Mouse (Mus musculus) urinary bladder, adult 2 months (tissue): ENCODE results near the gene Fndc10. TPM values are rescaled to one million over a fixed set of nuclear protein-coding genes. Genes with fewer than 3 reads are reported as not detected.
"Not testable (repeated sequence)": the region's sequence is repeated elsewhere in the genome, so short reads cannot be mapped to it uniquely, and the experiment has no call there.

Experiments used
- DNase-seq: peaks from one replicate; pipeline ENCODE4 v3.0.0; 2022; ENCODE audit warnings: low spot score
- polyA plus RNA-seq: library from polyadenylated mRNA; depleted of rRNA; stranded (reverse); fragments of >200 nt; gene quantifications from 2 replicates; pipeline ENCODE4 v1.2.3, GENCODE M21; 2012; rRNA removed

Fndc10 gene
- polyA plus RNA-seq, 1 experiment, result 20.1 TPM

DNA sequence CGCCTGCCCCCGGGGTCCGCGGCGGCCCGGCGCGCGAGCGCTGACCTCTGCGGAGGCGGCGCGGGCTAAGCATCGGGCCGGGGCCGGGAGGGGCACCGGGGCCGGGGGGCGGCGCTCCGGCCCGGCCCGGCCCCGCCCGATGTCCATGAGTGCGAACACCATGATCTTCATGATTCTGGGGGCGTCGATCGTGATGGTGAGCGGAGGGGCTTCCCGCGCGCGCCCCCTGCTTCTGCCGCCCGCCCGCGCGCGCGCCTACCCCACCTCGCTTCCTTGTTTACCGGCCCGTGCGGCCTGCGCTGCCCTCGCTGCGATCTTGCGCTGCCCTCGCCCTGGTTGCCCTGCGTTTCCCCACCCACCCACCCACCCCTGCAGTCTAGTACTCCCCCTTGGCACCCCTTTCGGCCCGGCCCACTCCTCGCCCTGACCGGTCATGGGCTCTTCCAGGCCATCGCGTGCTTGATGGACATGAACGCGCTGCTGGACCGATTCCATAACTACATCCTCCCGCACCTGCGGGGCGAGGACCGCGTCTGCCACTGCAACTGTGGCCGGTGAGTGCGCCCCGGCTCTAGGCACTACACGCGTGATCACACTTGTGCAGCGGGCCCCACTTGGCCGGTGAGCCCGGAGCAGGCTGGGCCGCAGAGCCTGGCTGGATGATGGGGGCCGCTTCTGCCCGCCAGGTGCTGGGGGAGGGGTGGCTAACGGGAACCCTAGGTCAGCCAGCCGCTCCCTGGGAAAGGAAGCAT, 41.0 kb downstream of the Fndc10 start:
- peak; percentile 33 for DNase-seq

DNA sequence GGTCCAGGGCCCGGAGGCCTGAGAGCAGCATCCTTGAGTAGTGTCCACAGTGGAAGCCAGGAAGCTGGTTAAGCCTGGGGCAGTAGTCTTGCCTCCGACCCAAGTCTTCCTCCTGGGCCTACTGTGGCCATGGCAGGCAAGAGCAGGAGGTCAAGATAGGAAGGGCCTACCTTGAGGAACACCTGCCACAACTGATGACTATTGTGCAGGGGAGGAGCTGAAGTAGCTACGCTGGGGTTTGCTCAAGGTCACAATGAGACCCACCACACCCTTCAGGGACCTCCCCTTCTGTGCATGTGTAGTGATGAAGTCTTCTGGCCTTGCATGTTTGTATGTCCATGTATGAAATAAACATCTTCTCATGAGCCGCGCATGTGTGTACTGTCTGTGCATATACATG, 41.6 kb downstream of the Fndc10 start:
- no peak for DNase-seq

DNA sequence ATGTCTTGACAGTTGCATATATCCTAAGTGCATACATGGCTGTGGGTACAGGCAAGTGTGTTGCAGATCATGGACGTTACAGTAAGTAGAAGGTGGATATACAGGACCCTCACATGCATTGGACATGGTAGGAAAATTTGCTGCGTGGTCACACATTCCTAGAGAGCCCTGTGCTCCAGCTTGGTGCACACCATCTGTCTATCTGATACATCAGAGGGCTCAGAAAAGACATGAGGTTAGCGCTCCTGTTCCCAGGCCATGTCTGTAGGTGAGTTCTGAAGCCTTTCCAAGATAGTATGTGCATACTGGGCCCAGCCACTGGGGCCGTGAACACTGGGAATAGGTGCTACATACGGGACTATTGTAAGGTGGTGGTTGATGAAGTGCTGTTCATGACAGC, 42.3 kb downstream of the Fndc10 start:
- DNase-seq, result no peak

DNA sequence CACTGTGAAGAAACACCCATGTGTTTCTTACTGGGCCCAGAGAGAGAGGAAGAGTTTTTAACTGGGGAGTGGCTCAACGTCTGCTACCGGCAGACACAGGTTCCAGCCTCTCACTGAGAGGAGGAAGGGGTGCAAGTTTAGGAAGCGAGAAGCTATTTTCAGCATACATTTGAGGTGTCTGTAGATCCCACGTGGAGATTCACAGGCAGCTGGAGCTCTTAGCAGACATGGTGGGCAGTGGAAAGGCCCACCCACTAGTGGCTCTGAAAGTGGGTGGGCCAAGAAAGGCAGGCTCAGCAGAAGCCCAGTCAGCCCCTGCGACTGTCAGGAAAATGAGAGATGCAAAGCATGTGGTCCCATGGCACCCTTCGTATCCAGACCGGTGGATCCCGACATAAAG, 44.1 kb downstream of the Fndc10 start:
- no peak for DNase-seq

DNA sequence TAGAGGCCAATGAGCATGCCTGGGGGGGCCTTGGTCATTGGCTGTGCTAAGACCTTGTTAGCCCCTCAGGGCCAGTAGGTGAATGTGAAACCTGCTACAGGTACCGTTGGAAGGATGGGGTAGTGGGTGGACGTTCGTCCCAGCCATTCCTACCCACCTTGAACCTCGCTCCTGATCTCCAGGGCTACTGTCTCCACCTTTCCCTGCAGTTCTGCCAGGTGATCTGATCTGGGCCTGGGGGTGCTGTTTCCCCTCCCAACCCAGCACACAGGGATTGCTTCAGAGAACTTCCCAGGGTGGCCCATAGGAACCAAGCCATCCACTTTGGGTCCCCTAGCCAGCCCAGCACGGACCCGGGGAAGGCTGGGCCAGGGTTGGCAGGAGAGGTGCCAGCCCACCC, 45.0 kb downstream of the Fndc10 start:
- no peak for DNase-seq

DNA sequence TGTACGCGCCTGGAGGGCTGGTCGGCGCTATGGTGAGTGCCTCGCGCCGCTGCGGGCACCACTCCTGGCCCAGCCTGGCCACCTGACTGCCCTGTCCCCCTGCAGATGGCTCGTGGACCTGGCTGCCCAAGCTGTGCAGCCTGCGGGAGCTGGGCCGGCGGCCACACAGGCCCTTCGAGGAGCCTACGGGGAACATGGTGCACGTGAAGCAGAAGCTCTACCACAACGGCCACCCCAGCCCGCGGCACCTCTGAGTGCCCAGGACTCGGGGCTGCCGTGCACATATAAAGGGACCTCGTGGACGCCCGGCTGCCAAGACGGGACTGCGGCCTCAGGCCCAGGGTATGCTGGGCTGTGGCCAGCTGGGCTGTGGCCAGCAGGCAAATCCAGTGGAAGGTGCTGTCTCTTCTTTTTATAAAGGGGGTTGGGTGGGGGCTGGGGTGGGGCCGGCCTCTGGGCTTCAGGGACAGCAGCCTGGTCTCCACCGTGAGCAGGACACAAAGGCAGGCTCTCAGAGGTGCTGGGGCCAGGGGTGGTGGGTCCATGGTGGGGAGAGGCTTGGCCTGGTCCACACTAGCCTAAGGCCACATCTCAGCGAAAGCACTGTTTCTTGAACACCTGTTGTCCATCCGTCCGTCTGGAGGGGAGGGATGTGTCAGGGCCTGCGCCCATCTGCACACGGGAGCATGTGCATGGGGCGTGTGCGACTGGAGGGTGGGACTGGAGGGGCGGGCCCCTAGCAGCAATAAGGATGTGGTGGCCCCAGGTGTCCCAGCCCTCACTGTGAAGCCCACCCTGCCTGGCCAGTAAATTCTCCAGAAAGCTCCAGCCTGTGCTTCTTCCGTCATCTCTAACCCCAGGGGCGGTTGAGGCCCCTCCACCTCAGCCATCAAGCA, 45.8 kb downstream of the Fndc10 start:
- no peak for DNase-seq

DNA sequence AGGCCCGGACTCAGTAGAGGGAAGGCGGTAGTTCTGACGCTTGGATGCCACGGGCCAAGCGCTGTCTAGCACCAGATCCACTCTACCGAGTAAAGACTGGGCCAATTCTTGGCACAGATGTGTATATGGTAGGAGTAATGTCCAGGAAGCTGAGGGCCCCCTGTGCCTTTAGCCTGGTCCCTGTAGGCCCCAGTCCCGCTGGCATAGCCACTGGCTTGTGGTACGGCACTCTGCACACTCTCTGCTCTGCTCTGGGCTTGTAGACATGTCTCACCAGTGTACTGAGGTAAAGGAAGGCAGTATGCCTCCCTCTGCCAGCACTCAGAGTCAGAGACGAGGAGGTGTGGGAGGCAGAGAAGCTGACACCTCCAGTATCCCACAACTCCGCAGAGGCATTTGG, 46.5 kb downstream of the Fndc10 start:
- not testable (repeated sequence) for DNase-seq

DNA sequence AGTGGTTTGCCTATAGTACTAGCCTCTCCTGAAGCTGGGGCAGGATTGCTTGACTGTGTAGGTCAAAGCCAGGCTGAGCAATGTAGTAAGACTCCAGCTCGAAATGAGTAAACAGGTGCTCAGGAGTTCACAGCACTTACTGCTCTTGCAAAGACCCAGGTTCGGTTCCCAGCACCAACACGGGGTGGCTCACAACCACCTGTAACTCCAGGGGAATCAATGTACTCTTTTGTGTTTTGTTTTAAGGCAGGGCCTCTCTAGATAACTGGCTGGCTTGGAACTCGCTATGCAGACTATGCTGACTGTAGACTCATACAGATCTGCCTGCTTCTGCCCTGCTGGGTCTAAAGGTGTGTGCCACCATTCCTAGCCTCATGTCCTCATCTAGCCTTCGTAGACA, 48.5 kb downstream of the Fndc10 start:
- no peak for DNase-seq

DNA sequence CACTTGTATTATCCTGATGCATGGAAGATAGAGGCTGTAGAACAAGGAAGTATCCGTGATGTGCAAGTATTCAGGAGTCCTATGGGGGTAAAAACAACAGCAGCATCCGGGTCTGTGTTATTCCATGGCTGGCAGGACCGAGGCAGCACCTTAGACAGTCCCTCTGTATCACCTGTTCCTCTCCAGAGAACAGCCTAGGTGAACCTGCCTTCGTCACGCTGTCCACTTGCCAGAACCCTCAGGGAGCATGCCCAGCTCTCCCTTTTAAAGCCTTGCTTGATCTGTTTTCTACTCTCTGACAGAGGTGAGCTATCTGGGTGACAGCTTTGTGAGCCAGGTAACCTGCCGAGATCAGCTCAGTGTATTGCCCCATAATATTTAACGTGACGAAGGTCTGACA, 50.3 kb downstream of the Fndc10 start:
- DNase-seq, result no peak

DNA sequence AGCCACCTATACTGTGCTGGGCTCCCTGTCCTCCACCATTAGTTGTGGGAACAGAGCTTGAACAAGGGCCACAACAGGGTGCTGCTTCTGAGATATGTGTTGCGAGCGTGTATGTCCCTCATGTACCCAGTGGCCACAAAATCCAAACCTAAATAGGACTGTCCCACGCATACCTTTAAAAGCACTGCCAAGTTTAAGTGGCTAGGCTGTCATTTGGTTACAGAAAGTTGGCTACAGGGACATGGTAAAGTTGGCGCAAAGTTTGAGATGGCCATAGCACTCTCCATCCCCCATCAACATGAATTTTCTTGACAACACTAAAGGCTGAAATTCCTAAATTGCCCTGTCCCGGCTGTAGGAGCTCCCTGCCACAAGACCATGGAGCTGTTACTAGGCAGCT, 51.0 kb downstream of the Fndc10 start:
- no peak for DNase-seq

Other genes with a start within 250 kb of the Fndc10 start
- gene Tmem52, start 225.2 kb upstream of the Fndc10 start, polyA plus RNA-seq, result 2.0 and 2.5 TPM in 2 replicates
- 328 and 338 TPM in 2 replicates for gene Gnb1, start 203.0 kb upstream of the Fndc10 start, polyA plus RNA-seq
- 110 and 118 TPM in 2 replicates for gene Nadk, start 132.0 kb upstream of the Fndc10 start, polyA plus RNA-seq
- 6.1 and 7.8 TPM in 2 replicates for gene Slc35e2, start 92.9 kb upstream of the Fndc10 start, polyA plus RNA-seq
- gene Cdk11b, start 69.5 kb upstream of the Fndc10 start, polyA plus RNA-seq, result 35.6 and 61.6 TPM in 2 replicates
- gene Gm10563, start 48.9 kb upstream of the Fndc10 start, polyA plus RNA-seq, result not detected in 2 replicates
- gene Mmp23, start 41.0 kb upstream of the Fndc10 start, polyA plus RNA-seq, result 138 and 226 TPM in 2 replicates
- 51.2 and 56.1 TPM in 2 replicates for gene Mib2, start 25.1 kb upstream of the Fndc10 start, polyA plus RNA-seq
- gene Ssu72, start 10.5 kb downstream of the Fndc10 start, polyA plus RNA-seq, result 119 and 148 TPM in 2 replicates
- 2.7 and 3.3 TPM in 2 replicates for gene Tmem240, start 40.5 kb downstream of the Fndc10 start, polyA plus RNA-seq
- gene Atad3a, start 66.8 kb downstream of the Fndc10 start, polyA plus RNA-seq, result 63.3 and 74.8 TPM in 2 replicates
- gene Vwa1, start 80.4 kb downstream of the Fndc10 start, polyA plus RNA-seq, result 29.3 and 32.1 TPM in 2 replicates
- 0.91 and 0.93 TPM in 2 replicates for gene Tmem88b, start 91.5 kb downstream of the Fndc10 start, polyA plus RNA-seq
- 0.81 and 0.93 TPM in 2 replicates for gene Ankrd65, start 96.1 kb downstream of the Fndc10 start, polyA plus RNA-seq
- 78.0 and 96.4 TPM in 2 replicates for gene Mrpl20, start 108.5 kb downstream of the Fndc10 start, polyA plus RNA-seq
- 161 and 233 TPM in 2 replicates for gene Ccnl2, start 118.1 kb downstream of the Fndc10 start, polyA plus RNA-seq
- 110 and 122 TPM in 2 replicates for gene Aurkaip1, start 136.9 kb downstream of the Fndc10 start, polyA plus RNA-seq
- 377 and 402 TPM in 2 replicates for gene Mxra8, start 145.3 kb downstream of the Fndc10 start, polyA plus RNA-seq
- gene Dvl1, start 153.1 kb downstream of the Fndc10 start, polyA plus RNA-seq, result 58.9 and 76.5 TPM in 2 replicates
- 0.91 and 1.3 TPM in 2 replicates for gene Tas1r3, start 169.0 kb downstream of the Fndc10 start, polyA plus RNA-seq
- 17.1 and 18.5 TPM in 2 replicates for gene Cptp, start 175.1 kb downstream of the Fndc10 start, polyA plus RNA-seq
- 26.5 and 32.3 TPM in 2 replicates for gene Ints11, start 175.2 kb downstream of the Fndc10 start, polyA plus RNA-seq
- gene Pusl1, start 197.4 kb downstream of the Fndc10 start, polyA plus RNA-seq, result 43.7 and 55.5 TPM in 2 replicates
- 23.7 and 29.2 TPM in 2 replicates for gene Acap3, start 197.5 kb downstream of the Fndc10 start, polyA plus RNA-seq
- gene Ube2j2, start 249.5 kb downstream of the Fndc10 start, polyA plus RNA-seq, result 55.1 and 63.4 TPM in 2 replicates